Mouse (Mus musculus) MEL (cell line): Measurements from ENCODE around the gene Tmem69. TPM values are rescaled to one million over a fixed set of nuclear protein-coding genes. Genes with fewer than 3 reads are reported as not detected.

Source experiments
- DNase-seq: peaks from one replicate; pipeline ENCODE4 v3.0.0; 2011; ENCODE audit warnings: low read depth, low spot score
- H3K27ac ChIP-seq: 2 replicates; pipeline ENCODE4 v1.5.1; 2012; ENCODE audit warnings: low read depth, mild to moderate bottlenecking, control low read depth, low read length, moderate library complexity; ENCODE audit not compliant: control insufficient read depth
- H3K27me3 ChIP-seq, 2 experiments: fragments of 150-350 bp in 1 of 2; sonication (generic) in 1 of 2; 2 replicates each; pipeline ENCODE4 v1.6.1; 2012; ENCODE audit warnings: low read length in 2 of 2, mild to moderate bottlenecking in 2 of 2, improper control_type of control experiment in 1 of 2, moderate library complexity in 1 of 2; ENCODE audit not compliant: insufficient read depth in 2 of 2, control insufficient read depth in 1 of 2
- H3K36me3 ChIP-seq, 2 experiments: 2 replicates each; pipeline ENCODE4 v1.6.1; 2012 to 2014; ENCODE audit warnings: low read length in 2 of 2, improper control_type of control experiment in 1 of 2, inconsistent platforms in 1 of 2, mild to moderate bottlenecking in 1 of 2; ENCODE audit not compliant: insufficient read depth in 2 of 2, control insufficient read depth in 1 of 2
- H3K4me1 ChIP-seq, 2 experiments: fragments of 150-350 bp in 1 of 2; sonication (generic) in 1 of 2; 2 replicates each; pipeline ENCODE4 v1.6.1; 2012; ENCODE audit warnings: low read length in 2 of 2, improper control_type of control experiment in 1 of 2, mild to moderate bottlenecking in 1 of 2; ENCODE audit not compliant: insufficient read depth in 2 of 2, control insufficient read depth in 1 of 2
- H3K4me3 ChIP-seq, 2 experiments: fragments of 150-350 bp in 1 of 2; sonication (generic) in 1 of 2; 2 replicates each; pipeline ENCODE4 v1.5.1; 2012; ENCODE audit warnings: low read depth in 2 of 2, low read length in 2 of 2, mild to moderate bottlenecking in 2 of 2, moderate library complexity in 2 of 2, control low read depth in 1 of 2, improper control_type of control experiment in 1 of 2; ENCODE audit not compliant: control insufficient read depth in 1 of 2, insufficient read depth in 1 of 2
- H3K79me2 ChIP-seq: 2 replicates; pipeline ENCODE4 v1.6.1; 2012; ENCODE audit warnings: mild to moderate bottlenecking, low read length, moderate library complexity; ENCODE audit not compliant: control insufficient read depth, poor library complexity, insufficient read depth
- H3K9ac ChIP-seq: 2 replicates; pipeline ENCODE4 v1.6.1; 2012; ENCODE audit warnings: low read depth, mild to moderate bottlenecking, control low read depth, low read length, moderate library complexity; ENCODE audit not compliant: control insufficient read depth, poor library complexity, severe bottlenecking
- H3K9me3 ChIP-seq: fragments of 150-350 bp; sonication (generic); replicated peaks from 2 replicates; pipeline ENCODE4 v1.6.1; 2012; ENCODE audit warnings: mild to moderate bottlenecking, low read length, improper control_type of control experiment, moderate library complexity; ENCODE audit not compliant: insufficient read depth
- CHD1 ChIP-seq: IDR thresholded peaks from 2 replicates; pipeline ENCODE4 v1.6.1; 2012; ENCODE audit warnings: low read depth, mild to moderate bottlenecking, inconsistent platforms, low read length, improper control_type of control experiment
- CTCF ChIP-seq, 3 experiments: IDR thresholded peaks in 2 of 3; conservative IDR thresholded peaks in 1 of 3; 2 replicates each; pipeline ENCODE4 v1.5.1; 2011 to 2012; ENCODE audit warnings: low read length in 3 of 3, low read depth in 2 of 3, mild to moderate bottlenecking in 2 of 3, improper control_type of control experiment in 1 of 3, inconsistent platforms in 1 of 3, mixed read lengths in 1 of 3, moderate library complexity in 1 of 3; ENCODE audit not compliant: control insufficient read depth in 1 of 3, insufficient read depth in 1 of 3, poor library complexity in 1 of 3, severe bottlenecking in 1 of 3
- ELF1 ChIP-seq: IDR thresholded peaks from 2 replicates; pipeline ENCODE4 v1.6.1; 2014; ENCODE audit warnings: low read depth, mild to moderate bottlenecking, inconsistent platforms, low read length, improper control_type of control experiment, moderate library complexity
- GATA1 ChIP-seq: IDR thresholded peaks from 2 replicates; pipeline ENCODE4 v1.6.1; 2011; ENCODE audit warnings: low read depth, low read length, improper control_type of control experiment
- POLR2AphosphoS2 ChIP-seq: IDR thresholded peaks from 2 replicates; pipeline ENCODE4 v1.6.1; 2011; ENCODE audit warnings: low read length, improper control_type of control experiment
- POLR2AphosphoS5 ChIP-seq: IDR thresholded peaks from 2 replicates; pipeline ENCODE4 v1.6.1; 2012; ENCODE audit warnings: low read depth, borderline replicate concordance, mild to moderate bottlenecking, inconsistent platforms, low read length, moderate library complexity, mixed read lengths
- SIN3A ChIP-seq: IDR thresholded peaks from 2 replicates; pipeline ENCODE4 v1.6.1; 2012; ENCODE audit warnings: low read length, improper control_type of control experiment, inconsistent platforms
- SMC3 ChIP-seq: IDR thresholded peaks from 2 replicates; pipeline ENCODE4 v1.6.1; 2011; ENCODE audit warnings: low read depth, low read length, improper control_type of control experiment
- USF1 ChIP-seq: IDR thresholded peaks from 2 replicates; pipeline ENCODE4 v1.6.1; 2014; ENCODE audit warnings: low read depth, mild to moderate bottlenecking, inconsistent platforms, low read length, improper control_type of control experiment, moderate library complexity
- polyA plus RNA-seq, 2 experiments: library from polyadenylated mRNA; stranded (reverse) in 1 of 2; unstranded in 1 of 2; fragments of >175 nt in 1 of 2; fragments of >200 nt in 1 of 2; gene quantifications; 2 replicates each; pipeline versions ENCODE4 v1.2.1 to v1.2.4; 2012; ENCODE audit warnings: low replicate concordance in 2 of 2, low read depth in 1 of 2; ENCODE audit not compliant: insufficient read length in 2 of 2, insufficient read depth in 1 of 2, missing spikeins in 1 of 2
- total RNA-seq: library from RNA; depleted of rRNA; stranded (reverse); fragments of 300-350 nt; gene quantifications from 2 replicates; pipeline ENCODE4 v1.2.3, GENCODE M21; 2012

Gene Tmem69
- total and polyA plus RNA-seq, 3 experiments, result 7.8 to 153 (median 34.1) TPM

DNA sequence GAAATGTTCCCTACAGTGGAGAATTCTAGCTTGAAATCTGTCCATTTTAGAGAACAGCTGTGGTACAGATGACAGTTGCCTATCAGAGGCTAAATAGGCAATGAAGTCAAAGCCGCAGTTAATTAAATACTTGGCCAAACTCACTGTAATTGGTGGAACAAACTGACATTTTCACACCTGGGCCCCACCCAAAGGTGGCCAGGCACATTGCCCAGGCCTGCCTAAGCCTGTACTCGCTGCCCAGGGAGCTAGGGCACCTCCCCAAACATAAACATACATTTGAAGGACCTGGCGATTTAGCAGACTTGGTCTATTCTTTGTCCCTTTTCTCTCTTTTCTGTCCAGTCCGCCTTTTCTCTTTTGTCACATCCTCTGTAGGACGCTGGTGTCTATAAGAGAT is 40.6 kb upstream of the Tmem69 start, which contains the start of gene Ccdc17:
Gene Ccdc17, plus strand, starts transcription at position 276 of the 400 bp plus-strand sequence.
- DNase-seq, result no peak
- TF ChIP-seq CTCF (IDR thresholded peaks at IDR 0.05 in 2 of 3, conservative IDR thresholded peaks at IDR 0.05 in 1 of 3; ENCODE audit: control insufficient read depth in 1 of 3, insufficient read depth in 1 of 3, low read depth in 2 of 3, low read length in 3 of 3, poor library complexity in 1 of 3, severe bottlenecking in 1 of 3) (peak in 2 of 3 experiments; percentile 7; a peak in 1 of 6 replicates), USF1 (no peak)
- TF ChIP-seq, all 39 proteins: peak for 1

GRCm38 (mm10) chr4:116595793-116596192 is 40.1 kb upstream of the Tmem69 start:
- Histone ChIP-seq H3K4me1 (peaks cover 5 to 9% of the 10 kb centered on the region in 2 experiments; a peak in 2 of 4 replicates), H3K79me2 (peaks cover 6% of the 10 kb centered on the region; the same call in 1 of the 2 replicates), H3K4me3 (no peak overlapping the region), H3K36me3 (peaks cover 5 to 6% of the 10 kb centered on the region in 2 experiments), H3K9me3 (no peaks in the 10 kb centered on the region), H3K9ac (no peak overlapping the region), H3K27me3 (no peaks in the 10 kb centered on the region), H3K27ac (no peak overlapping the region)
- TF ChIP-seq CHD1 (no peak), SIN3A (no peak)
- no peak for DNase-seq

More for the DNA sequence above, 40.6 kb upstream of the Tmem69 start, which contains the start of gene Ccdc17:
- Histone ChIP-seq H3K27ac (peak within 1 kb of the TSS; percentile 74), H3K4me3 (peak within 1 kb of the TSS; percentile 88 to 98), H3K27me3 (no peaks in the 10 kb centered on the region), H3K4me1 (peaks cover 5 to 9% of the 10 kb centered on the region in 2 experiments; a peak in 2 of 4 replicates), H3K9me3 (no peaks in the 10 kb centered on the region), H3K36me3 (peaks cover 4 to 5% of the 10 kb centered on the region in 2 experiments), H3K79me2 (peaks cover 6% of the 10 kb centered on the region; the same call in 1 of the 2 replicates), H3K9ac (peak within 1 kb of the TSS; percentile 78)

DNA sequence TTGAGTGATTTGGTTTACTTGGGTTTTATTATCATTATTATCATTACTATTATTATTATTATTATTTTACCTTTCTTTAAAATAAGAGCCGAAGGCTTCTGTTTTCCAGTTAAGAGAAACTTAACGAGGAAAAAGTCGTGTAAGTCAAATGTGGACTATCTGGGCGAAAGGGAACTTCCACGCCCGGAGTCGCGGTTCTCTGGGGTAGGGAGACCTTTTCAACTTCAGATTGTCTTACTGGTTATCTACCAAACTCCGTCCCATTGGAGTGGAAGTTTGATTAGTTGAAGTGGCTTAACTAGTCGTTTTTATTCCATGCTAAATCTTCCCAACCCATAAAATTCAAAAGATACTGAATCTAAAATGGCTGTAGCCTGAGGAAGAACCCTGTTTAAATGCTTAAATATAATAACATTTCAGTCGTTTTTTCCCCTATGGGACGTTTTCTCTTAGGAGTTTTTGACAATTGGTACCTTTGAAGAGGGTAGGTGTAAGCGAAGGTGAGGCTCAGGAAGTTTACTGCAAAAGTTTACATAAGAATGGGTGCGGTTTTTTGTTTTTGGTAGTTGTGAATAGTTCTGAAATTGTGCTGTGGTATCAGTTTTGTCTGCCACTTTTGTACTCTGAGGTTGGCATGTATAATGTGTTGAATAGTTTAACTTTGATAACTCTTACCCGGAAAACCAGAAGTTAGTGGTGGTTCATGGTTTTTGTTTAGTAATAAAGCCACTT is 2.6 kb upstream of the Tmem69 start:
- peak overlapping the region; percentile 82 to 97 for H3K4me3 ChIP-seq
- DNase-seq, result peak; percentile 57
- peak overlapping the region; percentile 81 for H3K9ac ChIP-seq
- peak overlapping the region; percentile 66 for H3K27ac ChIP-seq
- TF ChIP-seq POLR2AphosphoS5 (no peak), USF1 (no peak), SMC3 (no peak), GATA1 (0 out of 2 replicates have a peak, but pooled peaks have one; percentile 24), POLR2AphosphoS2 (no peak), ELF1 (no peak)
- 0 out of 4 replicates have a peak, but pooled peaks cover 0 to 2% of the 10 kb centered on the region in 2 experiments for H3K4me1 ChIP-seq
- H3K36me3 ChIP-seq, result peaks cover 0 to 27% of the 10 kb centered on the region in 2 experiments; a peak in 2 of 4 replicates
- no peaks in the 10 kb centered on the region for H3K27me3 ChIP-seq
- H3K79me2 ChIP-seq, result peaks cover 56% of the 10 kb centered on the region
- no peaks in the 10 kb centered on the region for H3K9me3 ChIP-seq
